Mouse (Mus musculus): ENCODE measurements around the gene Tfap2c. TPM values are rescaled to one million over a fixed set of nuclear protein-coding genes. Genes with fewer than 3 reads are reported as not detected.

Gene Tfap2c
- 3.8 and 4.6 TPM in 2 replicates for polyA plus RNA-seq (2015; fragmentation: Nextera tagmentation; extraction: Ambion mirVana)

DNA sequence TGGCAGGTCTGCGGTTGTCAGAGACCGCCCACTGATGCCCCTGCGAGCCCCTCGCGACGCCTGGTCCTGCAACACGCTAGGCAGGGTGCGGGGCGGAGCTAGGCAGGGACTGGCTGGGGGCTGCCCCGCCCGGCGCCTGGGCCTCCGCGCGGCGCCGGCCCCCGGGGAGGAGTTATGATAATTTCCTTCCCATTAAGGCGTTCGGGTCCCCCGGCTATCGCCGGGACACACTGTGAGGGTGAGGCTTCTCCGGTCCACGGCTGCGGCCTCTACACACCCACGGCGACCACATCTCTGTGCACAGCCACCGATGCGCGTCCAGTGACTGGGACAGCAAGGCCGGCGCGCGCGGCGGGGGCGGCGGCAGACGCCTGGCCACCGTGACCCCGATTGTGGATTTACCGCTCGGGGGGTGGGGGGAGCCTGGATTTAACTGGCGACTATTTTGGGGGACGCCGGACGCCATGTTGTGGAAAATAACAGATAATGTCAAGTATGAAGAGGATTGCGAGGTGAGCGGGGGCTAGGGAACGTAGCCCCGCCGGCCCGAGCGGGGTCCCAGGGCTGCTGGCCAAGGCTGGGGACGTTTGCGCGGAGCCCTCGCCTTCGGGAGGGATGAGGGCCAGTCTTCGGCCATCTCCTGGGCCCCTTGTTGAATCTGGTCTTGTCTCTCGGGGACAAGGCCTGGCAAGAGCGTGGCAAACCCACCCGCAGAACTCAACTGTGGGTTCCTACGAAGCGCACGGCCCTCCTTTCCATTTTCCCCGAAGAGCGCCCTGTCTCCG is at the start of gene Tfap2c:
TSS of gene Tfap2c (plus strand) at position 223 of the 785 bp plus-strand sequence.

Other genes starting within 250 kb of the Tfap2c start
- gene Fam210b, start 204.0 kb upstream of the Tfap2c start, polyA plus RNA-seq (2015; fragmentation: Nextera tagmentation; extraction: Ambion mirVana), result 16.2 and 17.2 TPM in 2 replicates
- gene Aurka, start 179.1 kb upstream of the Tfap2c start, polyA plus RNA-seq (2015; fragmentation: Nextera tagmentation; extraction: Ambion mirVana), result 13.6 and 19.1 TPM in 2 replicates
- gene Cstf1, start 178.9 kb upstream of the Tfap2c start, polyA plus RNA-seq (2015; fragmentation: Nextera tagmentation; extraction: Ambion mirVana), result 21.0 and 21.4 TPM in 2 replicates
- 0.45 and 0.77 TPM in 2 replicates for gene Cass4, start 155.8 kb upstream of the Tfap2c start, polyA plus RNA-seq (2015; fragmentation: Nextera tagmentation; extraction: Ambion mirVana)
- gene Rtf2, start 109.0 kb upstream of the Tfap2c start, polyA plus RNA-seq (2015; fragmentation: Nextera tagmentation; extraction: Ambion mirVana), result 59.1 and 60.9 TPM in 2 replicates
- 0.39 and 0.60 TPM in 2 replicates for gene Gcnt7, start 91.0 kb upstream of the Tfap2c start, polyA plus RNA-seq (2015; fragmentation: Nextera tagmentation; extraction: Ambion mirVana)
- gene Fam209, start 77.1 kb upstream of the Tfap2c start, polyA plus RNA-seq (2015; fragmentation: Nextera tagmentation; extraction: Ambion mirVana), result 0.25 and 0.40 TPM in 2 replicates

Measured in urinary bladder, postnatal 0 days (tissue).